Mouse (Mus musculus) yolk sac, embryonic 10.5 days (tissue): Measurements from ENCODE around the gene Nell2.

Experiments used
- DNase-seq: peaks from one replicate; pipeline ENCODE4 v3.0.0-alpha.2; 2017; ENCODE audit warnings: low spot score

The Nell2 gene

DNA sequence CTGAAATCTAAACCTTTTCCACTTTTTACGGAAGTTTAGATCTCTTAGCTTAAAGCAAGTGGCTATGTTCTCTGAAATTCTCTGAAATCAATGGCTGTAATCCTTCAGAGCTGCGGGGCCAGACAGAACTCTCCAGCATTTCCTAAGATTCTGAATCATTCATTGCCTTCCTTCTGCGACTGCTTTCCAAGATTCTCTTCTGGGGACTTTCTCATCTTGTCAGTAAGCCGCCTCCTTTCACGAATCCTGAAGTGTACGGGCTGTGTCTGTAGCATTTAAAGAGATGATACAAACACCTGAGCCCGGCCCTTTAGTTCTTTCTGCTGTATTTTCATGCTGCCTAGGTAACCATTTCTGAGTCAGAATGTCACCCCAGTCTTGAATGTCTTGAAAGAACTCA, 428.2 kb downstream of the Nell2 start:
- no peak for DNase-seq

DNA sequence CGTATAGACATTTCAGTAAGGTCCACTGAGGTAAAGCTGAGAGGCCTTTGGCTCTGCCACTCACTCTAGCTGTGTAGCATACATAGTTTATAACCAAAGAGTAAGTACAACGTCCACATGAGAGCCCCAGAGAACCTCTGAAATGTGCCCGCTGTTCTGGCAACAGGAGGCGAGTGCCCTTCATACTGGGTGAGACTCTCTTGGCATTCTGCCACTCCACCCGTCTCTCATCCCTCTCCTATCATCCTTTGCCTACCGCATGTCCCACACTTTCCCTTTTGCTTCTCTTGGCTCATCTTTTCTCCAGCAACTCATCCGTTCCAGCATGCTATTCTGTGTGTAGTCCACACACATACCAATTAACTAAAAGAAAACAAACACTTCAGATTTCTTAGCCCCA, 442.4 kb downstream of the Nell2 start:
- DNase-seq = no peak

DNA sequence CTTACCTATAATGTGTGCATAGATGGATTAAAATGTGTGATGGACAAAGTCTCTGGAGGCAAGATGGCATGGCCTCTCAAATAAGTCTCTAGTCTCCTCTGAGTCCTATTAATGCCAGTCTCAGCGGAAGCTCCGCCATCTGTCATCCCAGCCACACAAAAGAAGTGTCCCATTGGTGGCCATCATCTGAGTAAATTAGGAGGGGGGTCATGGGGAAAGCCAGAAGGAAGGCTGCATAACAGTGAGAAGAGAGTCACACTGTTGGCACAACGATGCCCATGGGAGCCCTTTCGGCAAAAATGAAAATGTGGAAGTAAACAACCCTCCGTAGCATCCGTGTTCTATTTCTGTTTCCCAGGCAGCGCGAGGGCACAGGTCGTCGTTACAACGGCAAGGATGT, 446.7 kb downstream of the Nell2 start:
- DNase-seq = no peak

DNA sequence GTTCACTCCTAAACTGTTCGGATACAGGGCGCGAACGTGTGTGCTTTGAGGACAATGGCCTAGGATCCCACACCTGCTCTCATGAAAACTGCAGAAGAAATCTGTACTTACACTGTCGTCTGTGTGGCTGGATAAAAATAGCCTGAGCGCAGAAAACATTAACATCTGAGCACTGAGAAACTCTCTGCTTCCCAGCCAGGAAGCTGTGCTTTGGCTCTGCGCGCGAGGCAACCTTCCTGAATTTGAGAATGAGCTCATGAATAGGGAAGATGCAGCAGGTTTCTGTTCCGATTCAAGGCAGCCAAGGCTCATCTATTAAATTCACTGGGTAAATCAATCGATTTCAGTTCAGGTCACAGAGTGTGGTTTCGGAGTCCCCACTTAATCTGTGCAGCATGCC, 453.0 kb downstream of the Nell2 start:
- no peak for DNase-seq

DNA sequence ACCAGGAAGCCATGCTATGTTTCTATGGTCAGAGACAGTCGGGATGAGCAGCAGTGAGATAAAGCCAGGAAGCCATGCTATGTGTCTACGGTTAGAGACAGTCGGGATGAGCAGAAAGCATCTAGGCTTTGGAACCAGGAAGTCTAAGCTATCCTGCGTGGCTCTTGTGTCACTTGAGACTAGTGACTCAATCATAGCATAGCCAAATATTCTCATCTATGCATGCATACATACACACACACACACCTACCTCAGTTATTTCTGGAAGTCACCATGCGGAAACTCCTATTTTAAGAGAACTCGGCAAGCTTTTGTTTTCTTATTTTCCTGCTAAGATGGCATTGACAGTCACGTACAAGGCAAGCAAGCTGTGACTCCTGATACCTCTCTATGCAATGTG, 457.5 kb downstream of the Nell2 start:
- no peak for DNase-seq

DNA sequence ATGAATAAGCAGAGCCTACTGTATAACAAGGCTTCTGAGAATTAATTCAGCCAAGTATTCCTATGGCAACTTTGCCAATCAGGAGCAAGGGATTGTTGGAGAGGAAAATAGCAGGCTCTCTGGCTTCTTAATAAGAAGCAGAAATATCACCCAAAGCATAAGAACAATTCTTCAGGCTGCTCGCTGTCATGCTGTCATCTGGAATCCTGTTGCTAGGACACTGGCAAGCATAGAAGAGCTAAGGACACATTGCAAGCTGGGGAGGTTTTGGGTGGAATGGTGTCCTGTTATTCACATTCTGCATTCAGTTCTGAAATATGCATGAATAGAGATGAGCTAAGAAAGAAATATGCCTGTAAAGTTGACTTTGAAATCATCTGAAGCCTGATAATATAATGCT, 459.6 kb downstream of the Nell2 start:
- no peak for DNase-seq

DNA sequence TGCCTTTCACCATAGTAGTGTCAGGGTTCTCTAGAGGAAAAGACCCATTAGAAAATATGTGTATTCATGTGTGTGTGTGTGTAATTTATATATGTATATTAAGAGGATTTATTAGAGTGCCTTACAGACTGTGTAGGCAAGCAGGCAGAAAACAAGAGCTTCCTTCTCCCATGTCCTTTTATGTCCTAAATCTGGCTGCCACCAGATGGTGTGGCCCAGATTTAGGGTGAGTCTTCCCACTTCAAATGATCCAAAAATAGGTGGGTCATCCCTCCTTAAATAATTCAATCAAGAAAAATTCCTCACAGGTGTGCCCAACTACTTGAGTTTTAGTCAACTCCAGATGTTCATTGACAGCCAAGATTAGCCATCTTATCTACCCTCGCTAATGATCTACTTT, 460.3 kb downstream of the Nell2 start:
- no peak for DNase-seq

DNA sequence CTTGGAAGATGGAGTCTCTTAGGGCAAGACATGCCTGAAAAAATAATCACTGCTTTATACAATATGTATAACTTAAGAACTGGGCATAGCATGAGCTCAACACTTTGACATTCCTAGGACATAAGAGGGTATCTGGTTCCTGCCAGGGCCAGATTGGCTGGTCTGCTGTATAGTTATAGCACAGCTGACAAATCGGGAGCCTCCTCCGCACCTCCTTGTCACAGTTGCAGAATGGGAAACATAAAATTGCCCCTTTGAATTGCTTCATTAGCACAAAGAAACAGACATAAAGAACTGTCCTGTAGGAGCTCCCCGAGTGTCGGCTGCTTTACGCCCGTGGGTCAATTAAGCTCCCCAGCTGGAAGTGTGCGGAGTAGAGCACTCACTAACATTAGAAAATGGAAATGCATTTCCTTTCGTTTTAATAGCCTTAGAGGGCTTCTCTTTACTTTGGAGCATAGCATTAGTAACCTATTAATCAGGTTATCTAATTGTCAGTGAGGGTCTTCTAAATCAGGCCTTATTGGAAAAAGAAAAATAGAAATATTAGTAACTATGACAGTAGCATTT, 473.2 kb downstream of the Nell2 start:
- DNase-seq = no peak

DNA sequence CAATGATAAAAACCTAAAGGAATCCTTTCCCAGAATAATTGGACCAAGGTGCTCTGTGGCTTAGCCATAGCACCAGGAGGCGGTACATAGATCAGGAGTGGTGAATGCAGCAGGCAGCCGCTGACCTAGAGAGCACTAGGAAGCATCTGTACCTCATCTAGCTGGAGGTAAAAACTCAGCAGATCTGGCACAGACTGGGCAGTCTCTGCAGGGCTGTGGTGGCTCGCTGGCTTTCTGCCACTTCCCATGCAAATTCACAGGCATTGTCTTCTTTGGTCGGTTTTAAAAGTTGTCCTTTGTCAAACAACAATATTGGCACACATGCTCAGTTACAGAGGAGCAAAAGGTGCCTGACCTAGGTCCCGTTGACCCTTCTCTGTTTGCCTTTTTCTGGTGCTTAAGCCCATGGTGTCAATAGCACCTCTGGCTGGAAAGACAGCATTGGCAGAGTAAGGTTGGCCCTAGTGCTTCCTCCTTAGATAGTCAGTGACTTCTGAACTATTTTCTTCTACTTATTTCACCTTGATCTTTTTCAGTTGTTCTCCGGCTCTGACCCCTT, 479.1 kb downstream of the Nell2 start:
- DNase-seq = no peak

DNA sequence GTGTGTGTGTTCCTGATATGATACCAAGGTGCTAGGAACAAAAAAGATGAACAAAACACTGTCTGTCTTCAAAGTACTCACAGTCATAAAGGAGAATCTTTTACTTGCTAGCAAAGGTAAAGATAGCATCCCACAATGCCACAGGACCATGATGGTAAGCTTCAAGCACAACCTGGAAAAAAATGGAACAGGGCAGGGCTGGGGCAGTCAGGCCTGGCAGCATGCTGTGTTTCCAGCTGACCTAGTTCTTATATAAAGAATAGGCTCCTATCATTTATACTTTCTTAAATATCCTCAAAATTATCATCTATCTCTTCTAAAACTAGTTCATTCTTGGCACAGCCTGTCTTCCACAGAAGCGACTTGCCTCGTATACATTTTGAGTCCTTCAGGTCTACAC, 480.9 kb downstream of the Nell2 start:
- no peak for DNase-seq

DNA sequence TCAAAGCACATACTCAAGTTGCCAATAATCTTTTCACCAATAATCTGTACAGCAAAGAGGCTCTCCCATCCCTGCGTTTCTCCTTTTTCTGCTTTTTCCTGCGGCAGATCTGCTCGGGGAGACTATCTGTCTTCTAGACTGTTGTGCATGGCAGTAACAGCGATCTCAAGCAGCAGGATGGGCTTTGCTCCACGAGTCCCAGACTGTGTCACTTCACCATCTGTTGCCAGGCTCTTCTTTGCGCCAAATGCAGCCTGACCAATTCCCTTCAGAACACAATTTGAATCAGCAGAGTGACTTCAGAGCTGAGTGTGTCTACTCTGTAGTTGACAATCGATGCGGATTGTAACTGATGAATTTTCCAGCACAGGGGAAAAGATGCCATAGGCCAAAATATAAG, 484.3 kb downstream of the Nell2 start:
- no peak for DNase-seq

DNA sequence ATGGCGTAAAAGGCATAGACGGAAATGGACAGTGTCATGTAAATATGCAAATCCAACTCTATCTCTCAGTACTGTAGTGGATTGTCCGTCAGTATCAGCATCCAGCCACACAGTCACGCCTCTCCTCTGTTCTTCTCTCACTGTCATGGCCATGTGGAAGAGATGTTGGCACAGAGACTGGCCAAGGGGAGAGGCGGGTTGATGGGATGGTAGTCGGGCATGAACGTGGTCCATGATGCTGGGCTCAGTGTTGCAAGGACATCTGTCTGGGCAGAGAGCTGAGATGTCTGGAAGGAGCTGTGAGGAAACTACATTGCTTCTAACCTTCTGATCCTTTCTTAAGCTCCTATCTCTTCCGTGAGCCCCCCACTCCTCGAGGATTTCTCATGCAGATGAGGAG, 485.9 kb downstream of the Nell2 start:
- DNase-seq = no peak

DNA sequence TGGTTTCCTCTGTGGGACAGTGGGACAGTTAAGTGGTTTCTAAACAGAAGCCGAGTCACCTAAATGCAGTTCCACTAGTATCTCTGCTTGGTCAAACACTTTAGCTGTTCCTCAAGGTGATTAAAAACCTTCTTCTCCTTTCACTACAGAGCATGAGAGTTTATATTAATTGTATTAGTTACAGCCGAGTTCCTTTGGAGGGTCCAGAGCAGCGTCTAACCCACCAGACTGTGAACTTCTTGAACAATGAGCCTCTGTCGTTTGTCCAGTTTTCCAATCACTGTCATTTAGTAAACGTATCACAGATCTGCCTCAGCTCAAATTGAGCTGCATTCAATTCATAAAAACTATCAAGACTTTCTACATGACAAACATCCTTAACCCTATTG, 498.9 kb downstream of the Nell2 start:
- DNase-seq = no peak

DNA sequence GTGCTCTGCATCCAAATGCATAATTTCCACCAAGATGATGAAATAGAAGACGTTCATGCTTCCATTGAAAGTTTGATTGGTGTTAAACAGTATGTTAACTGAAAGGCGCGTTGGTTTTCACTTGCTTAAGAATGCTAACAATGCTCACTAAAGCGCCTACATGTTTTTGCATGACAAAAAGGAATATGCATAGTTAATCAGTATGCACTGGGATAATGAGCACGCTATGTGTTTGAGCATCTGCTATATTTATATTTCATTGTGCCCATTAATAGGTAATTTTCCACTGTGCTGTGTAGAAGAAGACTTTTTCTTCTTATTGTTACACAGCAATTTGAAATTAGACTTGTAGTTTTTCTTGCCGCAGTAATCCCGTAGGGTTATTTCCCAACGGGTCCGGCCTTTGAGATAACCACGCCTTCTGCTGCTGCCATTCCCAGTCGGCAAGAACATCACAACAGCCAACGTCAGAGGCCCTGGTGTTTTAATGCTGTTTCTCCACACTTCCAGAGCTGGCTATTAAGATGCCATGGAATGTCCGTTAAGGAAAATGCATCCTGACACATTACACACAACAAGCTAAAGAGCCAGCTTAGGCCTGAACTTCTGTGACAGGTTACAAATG, 499.4 kb downstream of the Nell2 start:
- no peak for DNase-seq
